Mouse (Mus musculus) liver, adult 2 months (tissue): ENCODE data around the gene Exoc3l2.

Experiments used
- CTCF ChIP-seq: fragments of 200-500 bp; IDR thresholded peaks from 2 replicates; pipeline ENCODE4 v1.5.1; 2011; ENCODE audit warnings: low read depth, low read length, control low read depth
- POLR2A ChIP-seq: fragments of 200-500 bp; IDR thresholded peaks from 2 replicates; pipeline ENCODE4 v1.6.1; 2011; ENCODE audit warnings: low read length, control low read depth; ENCODE audit not compliant: insufficient read depth; ENCODE audit errors: extremely low read depth

- no peak for TF ChIP-seq CTCF
- no peak for TF ChIP-seq POLR2A
Observed at GRCm38 (mm10) chr7:19509786-19510185, 46.7 kb downstream of the Exoc3l2 start.
